Mouse (Mus musculus) forebrain, embryonic 14.5 days (tissue): ENCODE results near the gene Pon1. TPM values are rescaled to one million over a fixed set of nuclear protein-coding genes. Genes with fewer than 3 reads are reported as not detected.
"Not testable (repeated sequence)": the region's sequence is repeated elsewhere in the genome, so short reads cannot be mapped to it uniquely, and the experiment has no call there.

ENCODE experiments used
- ATAC-seq: fragments of 200-750 bp; cut with Nextera tagmentation; 2 replicates; pipeline ENCODE4 v1.8.0; 2017; ENCODE audit warnings: mild to moderate bottlenecking, moderate library complexity
- DNase-seq: peaks from one replicate; pipeline ENCODE4 v3.0.0-alpha.2; 2015; ENCODE audit warnings: low spot score
- H3K27ac ChIP-seq: fragments of 300-500 bp; sonication (generic); 2 replicates; pipeline ENCODE4 v1.5.1; 2014; ENCODE audit warnings: low read depth, mild to moderate bottlenecking, control low read depth, low read length, moderate library complexity
- H3K27me3 ChIP-seq: fragments of 300-500 bp; sonication (generic); replicated peaks from 2 replicates; pipeline ENCODE4 v1.6.1; 2014; ENCODE audit warnings: low read length, control low read depth, mixed read lengths; ENCODE audit not compliant: control insufficient read depth, insufficient read depth
- H3K36me3 ChIP-seq: fragments of 300-500 bp; sonication (generic); 2 replicates; pipeline ENCODE4 v1.6.1; 2014; ENCODE audit warnings: low read length, control low read depth; ENCODE audit not compliant: control insufficient read depth, insufficient read depth
- H3K4me1 ChIP-seq: fragments of 300-500 bp; sonication (generic); 2 replicates; pipeline ENCODE4 v1.6.1; 2014; ENCODE audit warnings: antibody characterized with exemption, low read length, control low read depth; ENCODE audit not compliant: control insufficient read depth, insufficient read depth
- H3K4me2 ChIP-seq: fragments of 300-500 bp; sonication (generic); 2 replicates; pipeline ENCODE4 v1.6.1; 2014; ENCODE audit warnings: mild to moderate bottlenecking, control low read depth, low read length
- H3K4me3 ChIP-seq: fragments of 300-500 bp; sonication (generic); 2 replicates; pipeline ENCODE4 v1.5.1; 2014; ENCODE audit warnings: low read depth, low read length, control low read depth
- H3K9ac ChIP-seq: fragments of 300-500 bp; sonication (generic); 2 replicates; pipeline ENCODE4 v1.6.1; 2014; ENCODE audit warnings: mild to moderate bottlenecking, low read length, control low read depth, moderate library complexity
- H3K9me3 ChIP-seq: fragments of 300-500 bp; sonication (generic); replicated peaks from 2 replicates; pipeline ENCODE4 v1.6.1; 2016; ENCODE audit warnings: low read length, control low read depth, mixed read lengths; ENCODE audit not compliant: control insufficient read depth
- WGBS: fragments of 180-500 bp; shearing (Covaris S2); extraction: QIAGEN DNeasy Blood & Tissue Kit; methylation state at CpG from one replicate; pipeline ENCODE4 v1.1.7; 2014; 5-methylcytosine and 5-hydroxymethylcytosine counted together
- polyA plus RNA-seq: library from polyadenylated mRNA; unstranded; fragments of >200 nt; fragmentation: Nextera tagmentation; extraction: Ambion mirVana; gene quantifications from 2 replicates; pipeline ENCODE4 v1.2.1, GENCODE M21; 2014

The Pon1 gene
- 0.28 and 0.37 TPM in 2 replicates for polyA plus RNA-seq

- H3K4me2 ChIP-seq: no peak within 1 kb of the TSS
- ATAC-seq (no peak), DNase-seq (no peak)
- no peak within 1 kb of the TSS for H3K9ac ChIP-seq
- no peaks in the 10 kb centered on the region for H3K27me3 ChIP-seq
- H3K27ac ChIP-seq: no peak within 1 kb of the TSS
- H3K36me3 ChIP-seq: no peaks in the 10 kb centered on the region
- H3K4me3 ChIP-seq: no peak within 1 kb of the TSS
- WGBS: 37% methylated on average over 5 of the region's 5 CpGs
- H3K9me3 ChIP-seq: no peaks in the 10 kb centered on the region
- H3K4me1 ChIP-seq: no peaks in the 10 kb centered on the region
Observed at GRCm38 (mm10) chr6:5193693-5194092, at the start of gene Pon1. Gene Pon1 (minus strand): TSS chr6:5193946.

DNA sequence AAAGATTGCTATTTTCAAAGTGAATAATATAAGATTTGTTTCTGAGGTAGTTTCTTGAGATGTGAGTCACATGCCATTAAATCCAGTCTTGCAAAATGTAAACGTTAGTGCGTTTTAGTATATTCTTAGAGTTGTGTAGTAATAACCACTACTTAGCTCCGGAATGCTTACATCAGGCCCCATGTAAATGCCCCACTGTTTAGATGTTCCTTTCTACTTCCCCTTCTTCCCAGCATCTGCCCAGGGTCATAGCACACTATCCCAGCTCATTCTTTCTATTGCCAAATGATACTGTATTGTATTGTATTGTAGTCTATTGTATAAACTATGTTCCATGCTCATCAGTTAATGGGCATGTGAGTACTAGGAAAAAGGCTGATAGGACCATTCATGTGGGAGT lies 45.1 kb upstream of the Pon1 start:
- WGBS: 95% methylated on average over 3 of the region's 3 CpGs
- Histone ChIP-seq H3K27me3 (no peaks in the 10 kb centered on the region), H3K9ac (no peak overlapping the region), H3K9me3 (no peaks in the 10 kb centered on the region), H3K4me1 (no peaks in the 10 kb centered on the region), H3K4me2 (no peak overlapping the region), H3K36me3 (no peaks in the 10 kb centered on the region), H3K27ac (no peak overlapping the region), H3K4me3 (no peak overlapping the region)
- ATAC-seq: no peak
- DNase-seq: no peak

- DNase-seq (no peak), ATAC-seq (no peak)
- WGBS: 95% methylated on average over 4 of the region's 4 CpGs
- no peak overlapping the region for H3K4me2 ChIP-seq
- no peaks in the 10 kb centered on the region for H3K4me1 ChIP-seq
- no peak overlapping the region for H3K4me3 ChIP-seq
- H3K9me3 ChIP-seq: no peaks in the 10 kb centered on the region
- H3K9ac ChIP-seq: no peak overlapping the region
- H3K36me3 ChIP-seq: no peaks in the 10 kb centered on the region
- H3K27me3 ChIP-seq: no peaks in the 10 kb centered on the region
- H3K27ac ChIP-seq: no peak overlapping the region
Observed at GRCm38 (mm10) chr6:5237510-5237909, 43.8 kb upstream of the Pon1 start.

DNA sequence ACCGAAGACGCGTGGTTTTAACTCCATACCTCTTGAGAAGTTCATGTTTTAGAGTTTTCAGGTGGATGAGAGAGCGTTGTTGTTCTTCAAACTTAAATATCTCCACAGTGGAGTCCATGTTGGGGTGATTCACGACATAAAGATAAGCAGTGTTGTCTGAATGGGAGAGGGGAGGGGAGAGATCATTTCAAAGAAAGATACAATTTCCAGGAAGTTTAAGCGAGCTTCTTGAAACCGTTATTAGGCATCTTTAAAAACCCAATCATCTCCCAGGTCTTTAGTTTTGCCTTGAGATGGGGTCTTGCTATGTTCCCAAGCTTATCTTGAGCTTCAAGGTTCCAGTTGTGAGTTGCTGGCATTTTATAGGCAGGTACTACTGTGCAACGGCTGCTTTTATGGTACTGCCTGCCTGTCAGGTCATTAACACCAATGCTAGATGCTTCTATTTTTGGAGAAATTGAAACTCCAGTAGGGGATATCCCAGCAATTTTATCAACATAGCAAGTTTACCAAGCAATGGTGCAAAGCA lies 43.2 kb upstream of the Pon1 start:
- no peaks in the 10 kb centered on the region for H3K9me3 ChIP-seq
- H3K9ac ChIP-seq: no peak overlapping the region
- H3K4me2 ChIP-seq: no peak overlapping the region
- no peaks in the 10 kb centered on the region for H3K36me3 ChIP-seq
- ATAC-seq (no peak), DNase-seq (no peak)
- H3K4me1 ChIP-seq: no peaks in the 10 kb centered on the region
- 63% methylated on average over 8 of the region's 8 CpGs for whole genome bisulfite sequencing
- no peaks in the 10 kb centered on the region for H3K27me3 ChIP-seq
- H3K27ac ChIP-seq: no peak overlapping the region
- no peak overlapping the region for H3K4me3 ChIP-seq

- Histone ChIP-seq H3K9ac (no peak overlapping the region), H3K27ac (no peak overlapping the region), H3K4me1 (no peaks in the 10 kb centered on the region), H3K27me3 (no peaks in the 10 kb centered on the region), H3K4me2 (no peak overlapping the region), H3K4me3 (no peak overlapping the region), H3K36me3 (no peaks in the 10 kb centered on the region), H3K9me3 (no peaks in the 10 kb centered on the region)
- 80% methylated on average over 3 of the region's 3 CpGs for WGBS
- ATAC-seq (no peak), DNase-seq (no peak)
Observed at GRCm38 (mm10) chr6:5234563-5234962, 40.8 kb upstream of the Pon1 start.

- no peak for ATAC-seq
- H3K9ac ChIP-seq: no peak overlapping the region
- no peaks in the 10 kb centered on the region for H3K27me3 ChIP-seq
- H3K4me2 ChIP-seq: no peak overlapping the region
- no peak for DNase-seq
- H3K4me3 ChIP-seq: no peak overlapping the region
- no peaks in the 10 kb centered on the region for H3K4me1 ChIP-seq
- no peaks in the 10 kb centered on the region for H3K36me3 ChIP-seq
- WGBS: 91% methylated on average over 1 of the region's 1 CpGs
- no peaks in the 10 kb centered on the region for H3K9me3 ChIP-seq
- H3K27ac ChIP-seq: no peak overlapping the region
Observed at GRCm38 (mm10) chr6:5233812-5234211, 40.1 kb upstream of the Pon1 start.

DNA sequence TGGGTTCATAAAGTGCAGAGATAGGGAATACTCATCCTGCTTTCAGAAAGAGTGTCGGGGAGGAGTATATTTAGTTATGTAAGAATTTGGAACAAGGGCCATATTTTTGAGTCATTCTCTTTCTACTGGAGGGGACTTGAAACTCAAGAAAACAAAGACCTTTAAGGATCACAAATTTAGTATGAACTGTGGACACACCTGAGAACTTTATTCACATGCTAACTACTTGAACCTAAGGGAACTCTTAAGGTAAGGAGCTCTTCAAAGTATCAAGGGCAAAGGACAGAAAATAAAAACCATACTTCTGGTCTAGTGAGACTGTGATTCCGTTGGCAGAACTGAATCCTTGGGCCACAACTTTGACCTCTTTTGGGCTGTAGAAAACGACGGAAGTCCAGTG lies 38.3 kb upstream of the Pon1 start:
- WGBS: 98% methylated on average over 4 of the region's 4 CpGs
- Histone ChIP-seq H3K4me1 (no peaks in the 10 kb centered on the region), H3K36me3 (no peaks in the 10 kb centered on the region), H3K4me2 (no peak overlapping the region), H3K27ac (no peak overlapping the region), H3K4me3 (no peak overlapping the region), H3K9ac (no peak overlapping the region), H3K27me3 (no peaks in the 10 kb centered on the region), H3K9me3 (no peaks in the 10 kb centered on the region)
- DNase-seq: no peak
- no peak for ATAC-seq

GRCm38 (mm10) chr6:5230261-5230660 lies 36.5 kb upstream of the Pon1 start:
- H3K9me3 ChIP-seq: no peaks in the 10 kb centered on the region
- no peaks in the 10 kb centered on the region for H3K4me1 ChIP-seq
- DNase-seq: no peak
- no peak overlapping the region for H3K4me3 ChIP-seq
- H3K4me2 ChIP-seq: no peak overlapping the region
- no peaks in the 10 kb centered on the region for H3K27me3 ChIP-seq
- H3K9ac ChIP-seq: no peak overlapping the region
- WGBS: 91% methylated on average over 5 of the region's 5 CpGs
- ATAC-seq: no peak
- H3K36me3 ChIP-seq: no peaks in the 10 kb centered on the region
- H3K27ac ChIP-seq: no peak overlapping the region

DNA sequence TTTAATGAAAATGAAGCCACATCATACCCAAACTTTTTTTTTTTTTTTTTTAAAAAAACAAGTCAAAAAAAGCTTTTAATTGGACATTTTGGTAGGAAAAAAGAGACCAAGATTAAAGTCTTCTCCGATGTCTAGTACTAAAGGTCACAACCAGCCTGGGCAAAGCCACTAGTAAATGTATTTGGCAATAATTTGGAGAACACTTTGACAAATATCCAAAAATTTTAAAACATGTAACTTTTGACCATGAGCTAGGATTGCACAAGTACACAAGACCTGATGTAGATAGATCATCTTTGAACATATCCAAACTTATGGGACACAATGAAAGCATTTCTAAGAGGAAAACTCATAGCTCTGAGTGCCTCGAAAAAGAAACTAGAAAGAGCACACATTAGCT lies 29.8 kb upstream of the Pon1 start:
- H3K36me3 ChIP-seq, H3K9me3 ChIP-seq, H3K27ac ChIP-seq, H3K4me1 ChIP-seq, H3K4me2 ChIP-seq, H3K4me3 ChIP-seq, H3K27me3 ChIP-seq, H3K9ac ChIP-seq, ATAC-seq, DNase-seq: not testable (repeated sequence)
- 72% methylated on average over 2 of the region's 2 CpGs for WGBS
